ENCODE assay signal across 19 mouse cellular contexts in the genomic region with DNA sequence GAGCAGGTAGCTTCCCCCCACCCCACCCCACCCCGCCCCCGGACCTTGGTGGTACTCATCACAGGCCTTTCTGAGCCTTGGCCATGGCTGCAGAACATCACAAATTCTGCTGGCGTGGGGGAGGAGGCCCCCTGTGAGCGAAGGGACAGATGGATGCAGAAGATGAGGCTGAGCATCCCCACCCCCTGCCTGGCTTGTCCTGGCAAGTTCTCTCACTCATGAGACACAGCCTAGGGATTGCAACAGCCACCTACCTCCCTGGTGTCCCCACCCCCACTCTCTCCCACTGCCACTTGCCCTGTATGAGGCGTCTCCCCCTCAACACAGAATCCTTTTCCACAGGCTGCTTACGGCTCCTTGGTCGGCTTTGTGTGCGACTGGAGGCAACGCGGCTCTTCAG. TPM values are rescaled to one million over a fixed set of nuclear protein-coding genes. Genes with fewer than 3 reads are reported as not detected.
A peak's percentile ranks its signal among the peaks of the same experiment; 100 is the strongest.
DNase-seq lines count a peak whose midpoint lies in the region; ATAC-seq and TF ChIP-seq lines count a peak whose summit lies in the region.
"Had no signal": no experiment of that assay in that cellular context is flagged by ENCODE, and none has a peak within 500 bp of the region (broad histone marks: within the 10 kb centered on the region; RNA-seq: fewer than 3 reads in every experiment).

No protein-coding gene starts in this region.

- 89% methylated on average over 10 of the region's 10 CpGs for WGBS in intestine, postnatal 0 days
- 91% methylated on average over 10 of the region's 10 CpGs for WGBS in intestine, embryonic 15.5 days

- no peaks in the 10 kb centered on the region for H3K9me3 ChIP-seq in intestine, postnatal 0 days (ENCODE audit: control insufficient read depth)
- H3K9me3 ChIP-seq in intestine, embryonic 15.5 days = no peaks in the 10 kb centered on the region
- H3K9me3 ChIP-seq: forebrain, embryonic 13.5 days; liver, embryonic 13.5 days; megakaryocyte, embryonic 14.5 days had no signal

- no peaks in the 10 kb centered on the region for H3K4me1 ChIP-seq in intestine, postnatal 0 days (replicated peaks; ENCODE audit: control insufficient read depth, insufficient read depth, low read length)
- peaks cover 12% of the 10 kb centered on the region for H3K4me1 ChIP-seq in intestine, embryonic 15.5 days (replicated peaks)

- peak; percentile 33 to 34 for DNase-seq in left cerebral cortex, adult 18-20 months (ENCODE audit: low spot score in 2 of 2)
- DNase-seq in left cerebral cortex, adult 11 months (ENCODE audit: low spot score) = no peak
- DNase-seq in cerebellum, postnatal 10 days = peak; percentile 32 to 57
- peak; percentile 39 to 49 for DNase-seq in layer of hippocampus, postnatal 36 days
- DNase-seq in adrenal gland, adult 2 months = no peak
- DNase-seq: adrenal gland, postnatal 14 days; gastrocnemius, adult 2 months; kidney, postnatal 25 days; liver, embryonic 13.5 days; lung, postnatal 10 days; right cerebral cortex, postnatal 14 days had no signal

- no peak overlapping the region for H3K4me3 ChIP-seq in intestine, postnatal 0 days (ENCODE audit: low read depth, low read length)
- no peak overlapping the region for H3K4me3 ChIP-seq in intestine, embryonic 15.5 days (replicated peaks)
- H3K4me3 ChIP-seq: forebrain, embryonic 13.5 days; gastrocnemius, adult 2 months; liver, embryonic 13.5 days; megakaryocyte, embryonic 14.5 days had no signal

- H3K27ac ChIP-seq in intestine, postnatal 0 days (ENCODE audit: low read depth, low read length) = peak overlapping the region; percentile 50; the same call in 1 of the 2 replicates
- H3K27ac ChIP-seq in intestine, embryonic 15.5 days = no peak overlapping the region
- H3K27ac ChIP-seq: forebrain, embryonic 13.5 days; gastrocnemius, adult 2 months; liver, embryonic 13.5 days had no signal

- no peak overlapping the region for H3K9ac ChIP-seq in intestine, postnatal 0 days (ENCODE audit: low read depth, low read length)
- H3K9ac ChIP-seq in intestine, embryonic 15.5 days = no peak overlapping the region
- H3K9ac ChIP-seq: forebrain, embryonic 13.5 days; liver, embryonic 13.5 days had no signal

- H3K36me3 ChIP-seq in intestine, postnatal 0 days (ENCODE audit: control insufficient read depth, insufficient read depth) = no peaks in the 10 kb centered on the region
- H3K36me3 ChIP-seq in intestine, embryonic 15.5 days = no peaks in the 10 kb centered on the region
- H3K36me3 ChIP-seq: liver, embryonic 13.5 days had no signal

- no peak overlapping the region for H3K4me2 ChIP-seq in intestine, postnatal 0 days (replicated peaks; ENCODE audit: low read depth)
- no peak overlapping the region for H3K4me2 ChIP-seq in intestine, embryonic 15.5 days (replicated peaks)
- H3K4me2 ChIP-seq: forebrain, embryonic 13.5 days; liver, embryonic 13.5 days had no signal

- no peak for ATAC-seq in intestine, postnatal 0 days
- ATAC-seq in intestine, embryonic 15.5 days = no peak
- ATAC-seq: forebrain, embryonic 13.5 days; midbrain, embryonic 16.5 days had no signal

- H3K27me3 ChIP-seq in intestine, postnatal 0 days (replicated peaks; ENCODE audit: control insufficient read depth, insufficient read depth, low read length) = no peaks in the 10 kb centered on the region
- H3K27me3 ChIP-seq in intestine, embryonic 15.5 days (replicated peaks) = no peaks in the 10 kb centered on the region
- H3K27me3 ChIP-seq: liver, embryonic 13.5 days had no signal

- no peak for TF ChIP-seq CTCF in intestine, postnatal 0 days (IDR thresholded peaks at IDR 0.05; ENCODE audit: low read depth)

RNA-seq across cellular contexts. Expression of a gene that starts 49.1 kb away (rescaled TPM):
- polyA plus RNA-seq in intestine, postnatal 0 days (2015; fragmentation: Nextera tagmentation; extraction: Ambion mirVana) = 2.0 and 3.0 TPM in 2 replicates
- 0.28 TPM in 1 of 2 replicates, not detected in the other for polyA plus RNA-seq in intestine, embryonic 15.5 days (2015; fragmentation: Nextera tagmentation; extraction: Ambion mirVana)
- total RNA-seq in left cerebral cortex, adult 18-20 months (2021) = 1 to 10 TPM; 1.7 to 2.6 TPM
- total RNA-seq in layer of hippocampus, postnatal 36 days (2021) = not detected
- not detected for total RNA-seq in adrenal gland, adult 2 months (2021)
- not detected in 2 replicates for polyA plus RNA-seq in adrenal gland, adult 2 months (2012; rRNA removed)
- total RNA-seq: adrenal gland, postnatal 14 days; gastrocnemius, adult 2 months; heart, adult 8-10 months; heart, postnatal 25 days; MEL had no signal
- polyA plus RNA-seq: forebrain, embryonic 13.5 days had no signal

Comparison
In these comparisons a context has a peak if more than half of its experiments do, and no peak if none do; other contexts are left out.
1. DNase-seq: peak in left cerebral cortex, adult 18-20 months (2 of 2), cerebellum, postnatal 10 days (2 of 2) and layer of hippocampus, postnatal 36 days (2 of 2); none in left cerebral cortex, adult 11 months (single experiment) and adrenal gland, adult 2 months (single experiment).